Mouse (Mus musculus): Measurements from ENCODE around the gene Asb11. TPM values are rescaled to one million over a fixed set of nuclear protein-coding genes. Genes with fewer than 3 reads are reported as not detected.

Asb11 gene
- polyA plus RNA-seq, 2 experiments = 0.06 TPM; not detected in 1

DNA sequence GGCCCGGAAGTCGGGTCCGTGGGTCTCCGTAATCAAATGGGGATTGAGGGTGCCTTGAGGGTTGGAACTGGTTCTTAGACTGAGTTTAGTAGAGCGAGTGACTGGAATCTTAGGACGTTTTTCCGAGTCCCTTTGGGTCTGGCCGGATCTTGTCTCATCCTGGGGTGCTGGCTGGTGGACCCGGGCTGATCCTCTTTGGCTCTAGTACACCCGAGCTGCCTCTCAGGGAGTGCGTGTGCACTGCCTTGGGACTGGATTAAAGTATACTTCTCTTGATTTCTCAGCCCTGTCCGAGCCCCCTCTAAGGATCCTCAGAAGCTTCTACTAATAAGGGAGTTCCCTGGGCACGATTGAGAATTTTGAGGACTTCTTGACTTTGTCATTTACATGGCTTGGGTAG is 16.8 kb upstream of the Asb11 start:
- no peaks in the 10 kb centered on the region for H3K27me3 ChIP-seq (ENCODE audit: control insufficient read depth, insufficient read depth, low read length)
- TF ChIP-seq EP300 (IDR thresholded peaks at IDR 0.05; ENCODE audit: low read depth) = no peak
- TF ChIP-seq CTCF (IDR thresholded peaks at IDR 0.05; ENCODE audit: low read depth) = no peak
- H3K27ac ChIP-seq = peak overlapping the region; percentile 69
- peak overlapping the region; percentile 74 for H3K9ac ChIP-seq (replicated peaks)
- H3K4me2 ChIP-seq (ENCODE audit: low read depth) = peak overlapping the region; percentile 77
- no peaks in the 10 kb centered on the region for H3K9me3 ChIP-seq (ENCODE audit: control insufficient read depth, low read length)
- ATAC-seq (ENCODE audit: insufficient read depth) (peak; percentile 30), DNase-seq (ENCODE audit: low read depth in 3 of 3, low spot score in 3 of 3) (no peak)
- peaks cover 0 to 8% of the 10 kb centered on the region in 2 experiments; a peak in 3 of 4 replicates for H3K4me1 ChIP-seq (replicated peaks; ENCODE audit: control insufficient read depth in 2 of 2, insufficient read depth in 2 of 2, low read length in 1 of 2)
- peak overlapping the region; percentile 77 to 93 for H3K4me3 ChIP-seq (ENCODE audit: insufficient read depth in 1 of 2, low read depth in 2 of 2, low read length in 2 of 2)
- peaks cover 6% of the 10 kb centered on the region for H3K36me3 ChIP-seq (replicated peaks; ENCODE audit: control insufficient read depth, insufficient read depth, low read depth)
- WGBS (ENCODE audit: insufficient replicate concordance) = 17% methylated on average over 13 of the region's 13 CpGs

- peak overlapping the region; percentile 77 for H3K4me2 ChIP-seq (ENCODE audit: low read depth)
- peak overlapping the region; percentile 74 for H3K9ac ChIP-seq (replicated peaks)
- peaks cover 6% of the 10 kb centered on the region for H3K36me3 ChIP-seq (replicated peaks; ENCODE audit: control insufficient read depth, insufficient read depth, low read depth)
- no peak overlapping the region for H3K27ac ChIP-seq
- H3K27me3 ChIP-seq (ENCODE audit: control insufficient read depth, insufficient read depth, low read length) = no peaks in the 10 kb centered on the region
- DNase-seq (ENCODE audit: low read depth in 3 of 3, low spot score in 3 of 3) = no peak
- peak overlapping the region; percentile 77 to 93 for H3K4me3 ChIP-seq (ENCODE audit: insufficient read depth in 1 of 2, low read depth in 2 of 2, low read length in 2 of 2)
- no peak for TF ChIP-seq EP300 (IDR thresholded peaks at IDR 0.05; ENCODE audit: low read depth)
- TF ChIP-seq CTCF (IDR thresholded peaks at IDR 0.05; ENCODE audit: low read depth) = no peak
- no peak for ATAC-seq (ENCODE audit: insufficient read depth)
- H3K9me3 ChIP-seq (ENCODE audit: control insufficient read depth, low read length) = no peaks in the 10 kb centered on the region
- H3K4me1 ChIP-seq (replicated peaks; ENCODE audit: control insufficient read depth in 2 of 2, insufficient read depth in 2 of 2, low read length in 1 of 2) = peaks cover 0 to 8% of the 10 kb centered on the region in 2 experiments; a peak in 3 of 4 replicates
- WGBS (ENCODE audit: insufficient replicate concordance) = 24% methylated on average over 3 of the region's 3 CpGs
Observed at GRCm38 (mm10) chrX:164420518-164420917, 16.3 kb upstream of the Asb11 start.

DNA sequence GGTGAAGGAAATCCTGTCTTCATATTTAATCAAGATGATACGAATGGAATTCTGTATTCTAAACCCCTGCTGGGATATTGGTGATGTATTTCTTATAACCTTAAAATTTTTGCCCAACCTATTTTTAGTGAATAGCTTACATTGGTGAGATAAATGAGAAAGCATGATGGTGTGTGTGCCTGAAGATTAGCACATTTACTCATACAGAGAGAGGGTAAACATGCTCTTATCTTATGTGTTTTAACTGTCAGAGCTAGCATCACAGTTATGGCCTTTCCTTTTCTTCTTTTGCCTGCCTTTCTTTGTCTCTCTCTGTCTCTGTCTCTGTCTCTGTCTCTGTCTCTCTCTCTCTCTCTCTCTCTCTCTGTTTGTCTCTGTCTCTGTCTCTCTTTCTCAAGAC is 12.0 kb upstream of the Asb11 start:
- peak in 2 of 3 experiments; percentile 30 to 36 for DNase-seq (ENCODE audit: low read depth in 3 of 3, low spot score in 3 of 3)
- peaks cover 9% of the 10 kb centered on the region for H3K36me3 ChIP-seq (replicated peaks; ENCODE audit: control insufficient read depth, insufficient read depth, low read depth)
- peak overlapping the region; percentile 52 for H3K4me2 ChIP-seq (ENCODE audit: low read depth)
- WGBS (ENCODE audit: insufficient replicate concordance) = 20% methylated on average over 1 of the region's 1 CpGs
- H3K4me3 ChIP-seq (ENCODE audit: insufficient read depth in 1 of 2, low read depth in 2 of 2, low read length in 2 of 2) = no peak overlapping the region
- peaks cover 0 to 5% of the 10 kb centered on the region in 2 experiments; a peak in 3 of 4 replicates for H3K4me1 ChIP-seq (replicated peaks; ENCODE audit: control insufficient read depth in 2 of 2, insufficient read depth in 2 of 2, low read length in 1 of 2)
- no peak for TF ChIP-seq CTCF (IDR thresholded peaks at IDR 0.05; ENCODE audit: low read depth)
- peak; percentile 79 for TF ChIP-seq EP300 (IDR thresholded peaks at IDR 0.05; ENCODE audit: low read depth)
- no peaks in the 10 kb centered on the region for H3K9me3 ChIP-seq (ENCODE audit: control insufficient read depth, low read length)
- peak; percentile 75 for ATAC-seq (ENCODE audit: insufficient read depth)
- peak overlapping the region; percentile 0; the same call in 1 of the 2 replicates for H3K9ac ChIP-seq (replicated peaks)
- H3K27ac ChIP-seq = peak overlapping the region; percentile 65
- no peaks in the 10 kb centered on the region for H3K27me3 ChIP-seq (ENCODE audit: control insufficient read depth, insufficient read depth, low read length)

DNA sequence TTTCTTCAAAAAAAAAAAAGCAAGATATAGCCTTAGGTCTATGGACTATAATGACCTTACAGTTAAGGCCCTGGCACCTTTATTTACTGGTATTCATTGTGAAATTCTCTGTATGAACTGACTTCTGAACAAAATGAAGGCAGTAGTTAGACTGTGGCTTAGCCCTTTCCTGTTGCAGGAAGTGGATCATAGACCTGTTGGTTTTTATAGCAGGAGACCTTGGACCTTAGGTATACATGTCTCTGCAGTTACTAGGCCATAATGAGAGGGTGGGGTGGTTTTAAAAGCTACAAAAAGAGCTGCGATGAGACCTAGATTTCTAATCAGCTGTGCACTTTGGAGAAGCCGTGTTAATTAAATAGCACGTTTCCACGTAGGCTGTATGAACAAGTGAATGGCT is 9.5 kb upstream of the Asb11 start:
- peaks cover 18% of the 10 kb centered on the region for H3K36me3 ChIP-seq (replicated peaks; ENCODE audit: control insufficient read depth, insufficient read depth, low read depth)
- no peaks in the 10 kb centered on the region for H3K27me3 ChIP-seq (ENCODE audit: control insufficient read depth, insufficient read depth, low read length)
- peaks cover 0 to 10% of the 10 kb centered on the region in 2 experiments; a peak in 3 of 4 replicates for H3K4me1 ChIP-seq (replicated peaks; ENCODE audit: control insufficient read depth in 2 of 2, insufficient read depth in 2 of 2, low read length in 1 of 2)
- DNase-seq (ENCODE audit: low read depth in 3 of 3, low spot score in 3 of 3) = no peak
- TF ChIP-seq CTCF (IDR thresholded peaks at IDR 0.05; ENCODE audit: low read depth) (no peak), EP300 (IDR thresholded peaks at IDR 0.05; ENCODE audit: low read depth) (no peak)
- no peak overlapping the region for H3K4me3 ChIP-seq (ENCODE audit: insufficient read depth in 1 of 2, low read depth in 2 of 2, low read length in 2 of 2)
- WGBS (ENCODE audit: insufficient replicate concordance) = 64% methylated on average over 4 of the region's 4 CpGs
- no peak overlapping the region for H3K4me2 ChIP-seq (ENCODE audit: low read depth)
- no peak for ATAC-seq (ENCODE audit: insufficient read depth)
- no peaks in the 10 kb centered on the region for H3K9me3 ChIP-seq (ENCODE audit: control insufficient read depth, low read length)
- no peak overlapping the region for H3K27ac ChIP-seq
- no peak overlapping the region for H3K9ac ChIP-seq (replicated peaks)

DNA sequence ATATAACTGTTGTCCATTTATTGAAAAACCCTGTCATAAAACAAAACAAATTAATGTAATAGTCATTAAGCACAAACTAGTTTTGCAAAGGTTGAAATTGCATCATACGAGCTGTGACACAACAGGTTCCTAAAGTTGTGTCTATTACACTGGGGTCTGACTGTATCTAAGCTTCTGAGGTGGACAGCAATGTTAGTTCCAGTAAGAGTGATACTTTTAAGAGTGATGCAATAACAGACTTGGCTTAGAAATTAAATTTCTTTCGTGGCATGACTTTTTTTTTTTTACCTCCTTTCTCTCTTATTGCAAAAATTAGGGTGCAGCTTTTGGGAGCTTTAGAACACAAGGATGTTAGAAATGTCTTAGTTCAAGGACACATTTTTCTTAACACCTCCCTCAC is 8.6 kb upstream of the Asb11 start:
- H3K4me1 ChIP-seq (replicated peaks; ENCODE audit: control insufficient read depth in 2 of 2, insufficient read depth in 2 of 2, low read length in 1 of 2) = peaks cover 0 to 8% of the 10 kb centered on the region in 2 experiments; a peak in 3 of 4 replicates
- 73% methylated on average over 2 of the region's 2 CpGs for WGBS (ENCODE audit: insufficient replicate concordance)
- H3K9me3 ChIP-seq (ENCODE audit: control insufficient read depth, low read length) = no peaks in the 10 kb centered on the region
- TF ChIP-seq CTCF (IDR thresholded peaks at IDR 0.05; ENCODE audit: low read depth) = no peak
- no peak for TF ChIP-seq EP300 (IDR thresholded peaks at IDR 0.05; ENCODE audit: low read depth)
- no peak for ATAC-seq (ENCODE audit: insufficient read depth)
- no peaks in the 10 kb centered on the region for H3K27me3 ChIP-seq (ENCODE audit: control insufficient read depth, insufficient read depth, low read length)
- no peak overlapping the region for H3K9ac ChIP-seq (replicated peaks)
- no peak for DNase-seq (ENCODE audit: low read depth in 3 of 3, low spot score in 3 of 3)
- no peak overlapping the region for H3K4me2 ChIP-seq (ENCODE audit: low read depth)
- no peak overlapping the region for H3K4me3 ChIP-seq (ENCODE audit: insufficient read depth in 1 of 2, low read depth in 2 of 2, low read length in 2 of 2)
- peaks cover 13% of the 10 kb centered on the region for H3K36me3 ChIP-seq (replicated peaks; ENCODE audit: control insufficient read depth, insufficient read depth, low read depth)
- no peak overlapping the region for H3K27ac ChIP-seq
